Mouse (Mus musculus) kidney, embryonic 15.5 days (tissue): ENCODE measurements around the gene Zbed5. TPM values are rescaled to one million over a fixed set of nuclear protein-coding genes. Genes with fewer than 3 reads are reported as not detected.
A peak's percentile ranks its signal among the peaks of the same experiment; 100 is the strongest.

Experiments
- ATAC-seq: fragments of 200-750 bp; cut with Nextera tagmentation; replicated peaks from 2 replicates; pipeline ENCODE4 v1.8.0; 2017; ENCODE audit warnings: moderate TSS enrichment; ENCODE audit not compliant: low FRiP score
- H3K27ac ChIP-seq: fragments of 300-500 bp; sonication (generic); 2 replicates; pipeline ENCODE4 v1.5.1; 2015; ENCODE audit warnings: mild to moderate bottlenecking, inconsistent platforms
- H3K27me3 ChIP-seq: fragments of 300-500 bp; sonication (generic); 2 replicates; pipeline ENCODE4 v1.6.1; 2015; ENCODE audit warnings: inconsistent platforms
- H3K36me3 ChIP-seq: fragments of 300-500 bp; sonication (generic); 2 replicates; pipeline ENCODE4 v1.6.1; 2015; ENCODE audit warnings: inconsistent platforms
- H3K4me1 ChIP-seq: fragments of 300-500 bp; sonication (generic); 2 replicates; pipeline ENCODE4 v1.6.1; 2015; ENCODE audit warnings: inconsistent platforms
- H3K4me2 ChIP-seq: fragments of 300-500 bp; sonication (generic); 2 replicates; pipeline ENCODE4 v1.6.1; 2015; ENCODE audit warnings: moderate library complexity, mild to moderate bottlenecking, inconsistent platforms
- H3K4me3 ChIP-seq: fragments of 300-500 bp; sonication (generic); replicated peaks from 2 replicates; pipeline ENCODE4 v1.5.1; 2015; ENCODE audit warnings: mild to moderate bottlenecking, inconsistent platforms
- H3K9ac ChIP-seq: fragments of 300-500 bp; sonication (generic); 2 replicates; pipeline ENCODE4 v1.6.1; 2015; ENCODE audit warnings: mild to moderate bottlenecking, inconsistent platforms
- H3K9me3 ChIP-seq: fragments of 300-500 bp; sonication (generic); replicated peaks from 2 replicates; pipeline ENCODE4 v1.6.1; 2016; ENCODE audit warnings: inconsistent platforms
- WGBS: fragments of 180-500 bp; shearing (Covaris S2); methylation state at CpG from one replicate; pipeline ENCODE4 v1.1.7; 2015; ENCODE audit warnings: mixed read lengths; 5-methylcytosine and 5-hydroxymethylcytosine counted together
- polyA plus RNA-seq: library from polyadenylated mRNA; unstranded; fragments of >200 nt; fragmentation: Nextera tagmentation; extraction: Ambion mirVana; gene quantifications from 2 replicates; pipeline ENCODE4 v1.2.1, GENCODE M21; 2015

Zbed5 gene
- polyA plus RNA-seq: 6.4 and 7.1 TPM in 2 replicates

DNA sequence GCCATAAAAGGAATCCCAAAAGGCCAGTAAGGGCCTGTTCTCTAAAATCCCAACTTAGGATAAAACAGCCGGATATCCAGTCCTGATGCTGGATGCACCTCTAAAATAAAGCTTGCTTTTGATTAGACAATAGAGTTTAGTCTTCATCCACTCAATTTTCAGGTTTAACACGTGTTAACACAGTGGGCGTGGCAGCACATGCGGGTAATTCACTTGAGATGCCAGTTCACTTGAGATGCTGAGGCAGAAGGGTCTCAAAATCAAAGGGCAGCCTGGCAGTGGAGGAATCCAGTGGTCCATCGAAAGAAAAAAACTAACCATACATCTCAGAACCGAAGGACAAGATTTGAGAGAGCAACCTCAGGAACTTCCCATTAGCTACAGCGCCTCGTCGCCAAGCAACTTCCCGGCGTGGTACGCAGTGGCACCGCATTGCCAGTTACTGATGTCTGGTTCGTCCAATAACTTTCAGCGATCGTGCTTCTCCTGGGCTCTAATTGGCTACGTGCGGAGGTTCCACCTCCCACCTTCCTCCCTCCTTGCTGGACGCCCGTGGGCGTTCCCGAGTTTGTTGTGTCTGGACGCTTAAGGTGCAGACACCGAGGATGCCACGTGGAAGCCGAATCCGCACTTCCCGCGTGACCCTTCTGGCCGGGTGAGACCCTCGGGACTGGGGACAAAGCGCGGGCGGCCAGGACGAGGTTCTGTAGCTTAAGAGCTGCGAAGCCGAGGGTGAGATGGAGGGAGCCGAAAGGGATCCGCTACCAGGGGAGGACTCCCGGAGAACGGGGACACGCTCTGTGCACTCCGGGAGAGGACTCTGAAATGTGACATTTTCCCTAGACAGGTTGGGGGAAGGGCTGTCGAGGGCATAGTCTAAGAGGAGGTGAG is at the start of gene Zbed5:
TSS of gene Zbed5 (plus strand) at position 526 of the 891 bp plus-strand sequence.
- Histone ChIP-seq H3K36me3 (no peaks in the 10 kb centered on the region), H3K9ac (peak within 1 kb of the TSS; percentile 47), H3K27ac (no peak within 1 kb of the TSS), H3K27me3 (no peaks in the 10 kb centered on the region), H3K4me3 (peak within 1 kb of the TSS; percentile 65), H3K4me2 (peak within 1 kb of the TSS; percentile 67), H3K9me3 (no peaks in the 10 kb centered on the region), H3K4me1 (peaks cover 12% of the 10 kb centered on the region)
- peak; percentile 99 for ATAC-seq
- 2% methylated on average over 44 of the region's 44 CpGs for WGBS

- ATAC-seq: peak; percentile 99
Measured at GRCm38 (mm10) chr5:129846752-129847557, 48.6 kb upstream of the Zbed5 start, which contains the start of gene Sumf2. Sumf2 (plus strand) TSS chr5:129846986.

DNA sequence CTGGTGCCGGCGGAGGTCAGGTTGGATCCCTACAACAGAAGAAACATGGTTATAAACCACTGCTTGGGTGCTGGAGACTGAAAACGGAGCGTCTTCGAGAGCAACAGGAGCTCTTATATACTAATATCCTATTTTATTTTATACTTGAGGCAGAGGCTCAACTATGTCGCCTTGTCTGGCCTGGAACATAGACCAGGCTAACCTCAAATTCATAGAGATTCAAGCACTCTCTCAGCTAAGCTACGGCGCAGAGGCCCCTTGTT is 48.0 kb upstream of the Zbed5 start:
- no peak for ATAC-seq
- Histone ChIP-seq H3K4me3 (peak overlapping the region; percentile 83), H3K27me3 (no peaks in the 10 kb centered on the region), H3K27ac (no peak overlapping the region), H3K9ac (peak overlapping the region; percentile 71), H3K4me2 (peak overlapping the region; percentile 71), H3K36me3 (peaks cover 43% of the 10 kb centered on the region), H3K9me3 (no peaks in the 10 kb centered on the region), H3K4me1 (peaks cover 9% of the 10 kb centered on the region)
- 53% methylated on average over 8 of the region's 8 CpGs for WGBS

More at GRCm38 (mm10) chr5:129846752-129847557, 48.6 kb upstream of the Zbed5 start, which contains the start of gene Sumf2:
- Histone ChIP-seq H3K4me2 (peak within 1 kb of the TSS; percentile 71), H3K4me1 (peaks cover 9% of the 10 kb centered on the region), H3K36me3 (peaks cover 37% of the 10 kb centered on the region), H3K9ac (peak within 1 kb of the TSS; percentile 71), H3K4me3 (peak within 1 kb of the TSS; percentile 83), H3K27me3 (no peaks in the 10 kb centered on the region), H3K9me3 (no peaks in the 10 kb centered on the region), H3K27ac (peak within 1 kb of the TSS; percentile 82)
- WGBS: 8% methylated on average over 22 of the region's 22 CpGs

GRCm38 (mm10) chr5:129855163-129855562 is 40.4 kb upstream of the Zbed5 start:
- Histone ChIP-seq H3K27me3 (no peaks in the 10 kb centered on the region), H3K4me2 (no peak overlapping the region), H3K9ac (no peak overlapping the region), H3K4me3 (no peak overlapping the region), H3K4me1 (no peaks in the 10 kb centered on the region), H3K36me3 (peaks cover 77% of the 10 kb centered on the region), H3K9me3 (no peaks in the 10 kb centered on the region), H3K27ac (no peak overlapping the region)
- peak; percentile 52; the same call in 1 of the 2 replicates for ATAC-seq
- WGBS: 52% methylated on average over 5 of the region's 5 CpGs

DNA sequence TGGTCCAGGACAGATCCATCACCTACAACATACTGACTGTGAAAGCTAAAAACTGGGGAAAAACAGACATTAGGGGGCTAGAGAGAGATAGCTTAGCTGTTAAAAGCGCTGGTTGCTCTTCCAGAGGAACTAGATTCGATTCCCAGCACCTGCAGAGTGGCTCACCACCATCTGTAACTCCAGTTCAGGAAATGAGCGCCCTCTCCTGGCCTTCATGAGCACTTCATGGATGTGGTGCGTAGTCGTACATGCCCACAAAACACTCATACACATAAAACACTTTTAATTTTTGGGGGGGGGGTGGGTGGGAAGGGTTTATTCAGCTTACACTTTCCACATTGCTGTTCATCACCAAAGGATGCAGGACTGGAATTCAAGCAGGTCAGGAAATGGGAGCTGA is 39.1 kb upstream of the Zbed5 start:
- H3K36me3 ChIP-seq: peaks cover 89% of the 10 kb centered on the region
- no peaks in the 10 kb centered on the region for H3K4me1 ChIP-seq
- 85% methylated on average over 5 of the region's 5 CpGs for WGBS

GRCm38 (mm10) chr5:129862325-129862724 is 33.2 kb upstream of the Zbed5 start:
- Histone ChIP-seq H3K36me3 (peaks cover 52% of the 10 kb centered on the region), H3K9ac (no peak overlapping the region), H3K4me3 (no peak overlapping the region), H3K4me1 (peaks cover 4% of the 10 kb centered on the region; the same call in 1 of the 2 replicates), H3K4me2 (no peak overlapping the region), H3K27me3 (no peaks in the 10 kb centered on the region), H3K27ac (no peak overlapping the region), H3K9me3 (no peaks in the 10 kb centered on the region)
- 94% methylated on average over 6 of the region's 6 CpGs for WGBS
- ATAC-seq: no peak

More for the DNA sequence above, 39.1 kb upstream of the Zbed5 start:
- no peak overlapping the region for H3K4me3 ChIP-seq
- no peak overlapping the region for H3K27ac ChIP-seq
- H3K9ac ChIP-seq: no peak overlapping the region
- no peaks in the 10 kb centered on the region for H3K27me3 ChIP-seq
- no peak overlapping the region for H3K4me2 ChIP-seq
- ATAC-seq: no peak
- no peaks in the 10 kb centered on the region for H3K9me3 ChIP-seq

- H3K4me1 ChIP-seq: peaks cover 4% of the 10 kb centered on the region; the same call in 1 of the 2 replicates
- no peak overlapping the region for H3K9ac ChIP-seq
- H3K4me2 ChIP-seq: 0 out of 2 replicates have a peak overlapping the region, but pooled peaks have one; percentile 20
- ATAC-seq: no peak
- H3K36me3 ChIP-seq: peaks cover 34% of the 10 kb centered on the region
- no peak overlapping the region for H3K4me3 ChIP-seq
- H3K9me3 ChIP-seq: no peaks in the 10 kb centered on the region
- 10% methylated on average over 18 of the region's 18 CpGs for WGBS
- no peaks in the 10 kb centered on the region for H3K27me3 ChIP-seq
- no peak overlapping the region for H3K27ac ChIP-seq
Measured at GRCm38 (mm10) chr5:129864467-129864866, 31.1 kb upstream of the Zbed5 start.

- H3K4me2 ChIP-seq: no peak overlapping the region
- 86% methylated on average over 12 of the region's 12 CpGs for WGBS
- H3K36me3 ChIP-seq: peaks cover 20% of the 10 kb centered on the region
- H3K9me3 ChIP-seq: no peaks in the 10 kb centered on the region
- H3K9ac ChIP-seq: no peak overlapping the region
- peaks cover 4% of the 10 kb centered on the region; the same call in 1 of the 2 replicates for H3K4me1 ChIP-seq
- H3K4me3 ChIP-seq: no peak overlapping the region
- no peak for ATAC-seq
- no peaks in the 10 kb centered on the region for H3K27me3 ChIP-seq
- H3K27ac ChIP-seq: no peak overlapping the region
Measured at GRCm38 (mm10) chr5:129865841-129866240, 29.7 kb upstream of the Zbed5 start.

GRCm38 (mm10) chr5:129869238-129869995 is 26.1 kb upstream of the Zbed5 start:
- Histone ChIP-seq H3K9ac (no peak overlapping the region), H3K36me3 (no peaks in the 10 kb centered on the region), H3K27me3 (no peaks in the 10 kb centered on the region), H3K4me3 (no peak overlapping the region), H3K9me3 (no peaks in the 10 kb centered on the region), H3K27ac (no peak overlapping the region), H3K4me2 (no peak overlapping the region), H3K4me1 (peaks cover 1% of the 10 kb centered on the region; the same call in 1 of the 2 replicates)
- no peak for ATAC-seq
- 87% methylated on average over 19 of the region's 19 CpGs for WGBS

- Histone ChIP-seq H3K4me1 (no peaks in the 10 kb centered on the region), H3K9me3 (no peaks in the 10 kb centered on the region), H3K4me2 (no peak overlapping the region), H3K27ac (no peak overlapping the region), H3K27me3 (no peaks in the 10 kb centered on the region), H3K4me3 (no peak overlapping the region), H3K9ac (no peak overlapping the region), H3K36me3 (no peaks in the 10 kb centered on the region)
- 76% methylated on average over 2 of the region's 2 CpGs for WGBS
- ATAC-seq: no peak
Measured at GRCm38 (mm10) chr5:129871238-129871637, 24.3 kb upstream of the Zbed5 start.

GRCm38 (mm10) chr5:129873942-129874341 is 21.6 kb upstream of the Zbed5 start:
- H3K9me3 ChIP-seq: no peaks in the 10 kb centered on the region
- no peak for ATAC-seq
- no peak overlapping the region for H3K27ac ChIP-seq
- H3K4me2 ChIP-seq: no peak overlapping the region
- H3K4me1 ChIP-seq: no peaks in the 10 kb centered on the region
- 82% methylated on average over 12 of the region's 12 CpGs for WGBS
- H3K9ac ChIP-seq: no peak overlapping the region
- H3K27me3 ChIP-seq: no peaks in the 10 kb centered on the region
- H3K36me3 ChIP-seq: no peaks in the 10 kb centered on the region
- no peak overlapping the region for H3K4me3 ChIP-seq
